Mouse (Mus musculus): ENCODE data around the gene Pot1b. TPM values are rescaled to one million over a fixed set of nuclear protein-coding genes. Genes with fewer than 3 reads are reported as not detected.

Pot1b gene
- polyA plus RNA-seq, 1 experiment from 2014 or later: 13.9 TPM

Other genes starting within 250 kb of the Pot1b start
- not detected in 2 replicates for gene Vmn2r118, start 87.4 kb downstream of the Pot1b start, polyA plus RNA-seq (2016; fragmentation: Nextera tagmentation; extraction: Ambion mirVana)
- not detected in 2 replicates for gene Adgre4, start 37.4 kb upstream of the Pot1b start, polyA plus RNA-seq (2016; fragmentation: Nextera tagmentation; extraction: Ambion mirVana)
- gene Zfp119a, start 166.3 kb upstream of the Pot1b start, polyA plus RNA-seq (2016; fragmentation: Nextera tagmentation; extraction: Ambion mirVana): 11.4 TPM in 2 replicates
- 13.2 and 13.5 TPM in 2 replicates for gene Zfp959, start 179.5 kb upstream of the Pot1b start, polyA plus RNA-seq (2016; fragmentation: Nextera tagmentation; extraction: Ambion mirVana)
- gene Zfp119b, start 236.9 kb upstream of the Pot1b start, polyA plus RNA-seq (2016; fragmentation: Nextera tagmentation; extraction: Ambion mirVana): 4.8 and 5.6 TPM in 2 replicates
- 2.3 TPM in 2 replicates for gene Ebi3, start 240.0 kb upstream of the Pot1b start, polyA plus RNA-seq (2016; fragmentation: Nextera tagmentation; extraction: Ambion mirVana)
- gene Yju2, start 246.5 kb upstream of the Pot1b start, polyA plus RNA-seq (2016; fragmentation: Nextera tagmentation; extraction: Ambion mirVana): 28.0 and 29.1 TPM in 2 replicates

Measured in forebrain, embryonic 12.5 days (tissue).